Mouse (Mus musculus) G1E (cell line): ENCODE measurements around the gene Rpn1.
"Not testable (repeated sequence)": the region's sequence is repeated elsewhere in the genome, so short reads cannot be mapped to it uniquely, and the experiment has no call there.

Experiments used
- CTCF ChIP-seq: IDR thresholded peaks from 2 replicates; pipeline ENCODE4 v1.5.1; 2012; ENCODE audit warnings: low read depth, low read length, inconsistent platforms, mixed read lengths
- GATA2 ChIP-seq: IDR thresholded peaks from 2 replicates; pipeline ENCODE4 v1.6.1; 2012; ENCODE audit warnings: low read depth, low read length, inconsistent platforms, borderline replicate concordance
- POLR2AphosphoS5 ChIP-seq: IDR thresholded peaks from 2 replicates; pipeline ENCODE4 v1.6.1; 2012; ENCODE audit warnings: low read depth, low read length, inconsistent platforms; ENCODE audit not compliant: insufficient replicate concordance

- TF ChIP-seq CTCF, GATA2, POLR2AphosphoS5: not testable (repeated sequence)
Observed at GRCm38 (mm10) chr6:88125815-88126214, 41.5 kb downstream of the Rpn1 start.
